Mouse (Mus musculus) brown adipose tissue, adult 24 weeks (tissue): Measurements from ENCODE around the gene S100pbp. TPM values are rescaled to one million over a fixed set of nuclear protein-coding genes. Genes with fewer than 3 reads are reported as not detected.
A peak's percentile ranks its signal among the peaks of the same experiment; 100 is the strongest.

ENCODE experiments used
- H3K27ac ChIP-seq: fragments of 200-500 bp; replicated peaks from 2 replicates; pipeline ENCODE4 v1.5.1; 2012; ENCODE audit warnings: low read depth, mild to moderate bottlenecking, low read length
- H3K4me1 ChIP-seq: fragments of 200-500 bp; 2 replicates; pipeline ENCODE4 v1.6.1; 2012; ENCODE audit warnings: low read length, mixed read lengths; ENCODE audit not compliant: control insufficient read depth, insufficient read depth, insufficient read length
- H3K4me3 ChIP-seq: fragments of 200-500 bp; 2 replicates; pipeline ENCODE4 v1.5.1; 2012; ENCODE audit warnings: low read depth, mild to moderate bottlenecking, low read length, moderate library complexity; ENCODE audit not compliant: insufficient read depth
- polyA plus RNA-seq: library from polyadenylated mRNA; stranded (reverse); fragments of >200 nt; gene quantifications from 2 replicates; pipeline ENCODE4 v1.2.4, GENCODE M21; 2012; ENCODE audit not compliant: missing spikeins, insufficient read depth, insufficient read length

S100pbp gene
- polyA plus RNA-seq, 1 experiment: 12.6 TPM

- H3K4me3 ChIP-seq: peak overlapping the region; percentile 5; the same call in 1 of the 2 replicates
- H3K4me1 ChIP-seq: no peaks in the 10 kb centered on the region
- H3K27ac ChIP-seq: no peak overlapping the region
Observed at GRCm38 (mm10) chr4:129191691-129192090, 2.2 kb upstream of the S100pbp start.

GRCm38 (mm10) chr4:129190538-129190937, 1.0 kb upstream of the S100pbp start:
- Histone ChIP-seq H3K4me1 (no peaks in the 10 kb centered on the region), H3K27ac (peak overlapping the region; percentile 81), H3K4me3 (peak overlapping the region; percentile 83)

GRCm38 (mm10) chr4:129188803-129189541, 555 bp downstream of the S100pbp start:
- no peaks in the 10 kb centered on the region for H3K4me1 ChIP-seq
- H3K4me3 ChIP-seq: peak overlapping the region; percentile 70
- H3K27ac ChIP-seq: no peak overlapping the region; the same call in 1 of the 2 replicates

- peak overlapping the region; percentile 70; the same call in 1 of the 2 replicates for H3K4me3 ChIP-seq
- no peaks in the 10 kb centered on the region for H3K4me1 ChIP-seq
- H3K27ac ChIP-seq: no peak overlapping the region
Observed at GRCm38 (mm10) chr4:129188041-129188659, 1.4 kb downstream of the S100pbp start.

GRCm38 (mm10) chr4:129179560-129179959, 10.0 kb downstream of the S100pbp start:
- no peak overlapping the region for H3K4me3 ChIP-seq
- H3K27ac ChIP-seq: no peak overlapping the region

GRCm38 (mm10) chr4:129172529-129172928, 17.0 kb downstream of the S100pbp start:
- H3K4me3 ChIP-seq: no peak overlapping the region
- H3K27ac ChIP-seq: no peak overlapping the region
- no peaks in the 10 kb centered on the region for H3K4me1 ChIP-seq

More at GRCm38 (mm10) chr4:129179560-129179959, 10.0 kb downstream of the S100pbp start:
- no peaks in the 10 kb centered on the region for H3K4me1 ChIP-seq

- Histone ChIP-seq H3K27ac (no peak overlapping the region), H3K4me1 (no peaks in the 10 kb centered on the region), H3K4me3 (no peak overlapping the region)
Observed at GRCm38 (mm10) chr4:129161581-129162255, 27.8 kb downstream of the S100pbp start.

- Histone ChIP-seq H3K27ac (no peak overlapping the region), H3K4me1 (no peaks in the 10 kb centered on the region), H3K4me3 (no peak overlapping the region)
Observed at GRCm38 (mm10) chr4:129161076-129161475, 28.5 kb downstream of the S100pbp start.

- H3K27ac ChIP-seq: no peak overlapping the region
Observed at GRCm38 (mm10) chr4:129158549-129158948, 31.0 kb downstream of the S100pbp start.

GRCm38 (mm10) chr4:129157541-129157940, 32.0 kb downstream of the S100pbp start:
- Histone ChIP-seq H3K27ac (no peak overlapping the region), H3K4me3 (no peak overlapping the region), H3K4me1 (no peaks in the 10 kb centered on the region)

More at GRCm38 (mm10) chr4:129158549-129158948, 31.0 kb downstream of the S100pbp start:
- Histone ChIP-seq H3K4me3 (no peak overlapping the region), H3K4me1 (no peaks in the 10 kb centered on the region)

GRCm38 (mm10) chr4:129151276-129151811, 38.2 kb downstream of the S100pbp start:
- Histone ChIP-seq H3K4me3 (no peak overlapping the region), H3K4me1 (no peaks in the 10 kb centered on the region), H3K27ac (no peak overlapping the region)

- no peak overlapping the region for H3K27ac ChIP-seq
- no peak overlapping the region for H3K4me3 ChIP-seq
- peaks cover 4% of the 10 kb centered on the region; the same call in 1 of the 2 replicates for H3K4me1 ChIP-seq
Observed at GRCm38 (mm10) chr4:129149321-129149720, 40.2 kb downstream of the S100pbp start.

- Histone ChIP-seq H3K27ac (no peak overlapping the region), H3K4me1 (peaks cover 8% of the 10 kb centered on the region; the same call in 1 of the 2 replicates), H3K4me3 (no peak overlapping the region)
Observed at GRCm38 (mm10) chr4:129147552-129148103, 41.9 kb downstream of the S100pbp start.

GRCm38 (mm10) chr4:129146392-129146791, 43.1 kb downstream of the S100pbp start:
- Histone ChIP-seq H3K27ac (no peak overlapping the region), H3K4me3 (no peak overlapping the region), H3K4me1 (peaks cover 8% of the 10 kb centered on the region; the same call in 1 of the 2 replicates)

GRCm38 (mm10) chr4:129145943-129146342, 43.6 kb downstream of the S100pbp start:
- Histone ChIP-seq H3K4me3 (no peak overlapping the region), H3K4me1 (peaks cover 10% of the 10 kb centered on the region; the same call in 1 of the 2 replicates), H3K27ac (no peak overlapping the region)
